Mouse (Mus musculus): ENCODE data around the gene Drp2. TPM values are rescaled to one million over a fixed set of nuclear protein-coding genes. Genes with fewer than 3 reads are reported as not detected.

The Drp2 gene
- polyA plus RNA-seq (2012; rRNA removed), result 2.2 and 2.9 TPM in 2 replicates

DNA sequence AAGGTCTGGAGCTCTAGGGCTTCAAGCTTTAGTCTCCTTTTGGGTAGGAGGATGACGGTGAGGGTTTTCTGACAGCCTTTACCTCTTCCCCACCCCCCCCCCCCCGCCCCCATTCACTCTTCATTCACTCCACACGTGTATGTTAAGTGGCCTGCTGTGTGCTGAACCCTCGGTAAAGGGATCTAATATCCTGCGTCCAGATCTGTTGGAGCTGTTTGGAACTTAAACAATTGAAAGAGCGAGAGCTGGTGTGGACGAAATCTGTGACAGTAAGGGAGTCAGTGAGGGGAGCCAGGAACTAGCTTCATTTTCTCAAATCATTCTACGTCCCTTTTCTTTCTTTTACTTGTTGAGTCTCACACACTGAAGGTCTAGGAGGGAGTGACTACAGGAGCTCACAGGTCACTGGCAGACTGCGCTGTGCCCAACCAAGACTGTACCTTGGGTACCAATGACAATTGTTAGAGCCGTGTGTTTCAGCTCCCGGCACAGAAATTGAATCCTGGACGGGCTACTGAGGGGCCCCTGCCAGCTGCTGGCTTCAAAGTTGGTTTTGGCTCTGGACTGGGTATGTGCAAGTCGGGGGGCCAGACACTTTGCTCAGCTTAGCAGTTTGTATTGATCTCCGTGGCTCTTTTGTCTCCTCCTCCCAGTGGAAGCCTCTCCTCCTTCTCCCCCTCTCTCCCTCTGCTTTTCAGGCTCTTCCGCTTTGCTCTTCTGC is at the start of gene Drp2:
Gene Drp2 (plus strand): TSS at position 689 of the 721 bp plus-strand sequence.
- Histone ChIP-seq H3K27ac (ENCODE audit: control insufficient read depth, insufficient read depth, low read depth, low read length) (no peak within 1 kb of the TSS), H3K27me3 (ENCODE audit: control insufficient read depth, insufficient read depth, low read length) (no peaks in the 10 kb centered on the region), H3K4me3 (ENCODE audit: control insufficient read depth, low read depth, low read length) (peak within 1 kb of the TSS; percentile 36), H3K4me1 (ENCODE audit: control insufficient read depth, insufficient read depth, low read length) (no peaks in the 10 kb centered on the region), H3K36me3 (ENCODE audit: control insufficient read depth, insufficient read depth, low read length) (no peaks in the 10 kb centered on the region)
- no peak for TF ChIP-seq POLR2A (IDR thresholded peaks at IDR 0.05; ENCODE audit: control insufficient read depth, low read depth, low read length)
- no peak for TF ChIP-seq CTCF (IDR thresholded peaks at IDR 0.05; ENCODE audit: control insufficient read depth, insufficient read depth, insufficient replicate concordance, low read depth, low read length)

GRCm38 (mm10) chrX:134359336-134359735 is 45.0 kb upstream of the Drp2 start:
- no peaks in the 10 kb centered on the region for H3K4me1 ChIP-seq (ENCODE audit: control insufficient read depth, insufficient read depth, low read length)
- no peaks in the 10 kb centered on the region for H3K27me3 ChIP-seq (ENCODE audit: control insufficient read depth, insufficient read depth, low read length)
- H3K4me3 ChIP-seq (ENCODE audit: control insufficient read depth, low read depth, low read length), result no peak overlapping the region
- no peak overlapping the region for H3K27ac ChIP-seq (ENCODE audit: control insufficient read depth, insufficient read depth, low read depth, low read length)
- TF ChIP-seq CTCF (IDR thresholded peaks at IDR 0.05; ENCODE audit: control insufficient read depth, insufficient read depth, insufficient replicate concordance, low read depth, low read length) (no peak), POLR2A (IDR thresholded peaks at IDR 0.05; ENCODE audit: control insufficient read depth, low read depth, low read length) (no peak)
- H3K36me3 ChIP-seq (ENCODE audit: control insufficient read depth, insufficient read depth, low read length), result no peaks in the 10 kb centered on the region

DNA sequence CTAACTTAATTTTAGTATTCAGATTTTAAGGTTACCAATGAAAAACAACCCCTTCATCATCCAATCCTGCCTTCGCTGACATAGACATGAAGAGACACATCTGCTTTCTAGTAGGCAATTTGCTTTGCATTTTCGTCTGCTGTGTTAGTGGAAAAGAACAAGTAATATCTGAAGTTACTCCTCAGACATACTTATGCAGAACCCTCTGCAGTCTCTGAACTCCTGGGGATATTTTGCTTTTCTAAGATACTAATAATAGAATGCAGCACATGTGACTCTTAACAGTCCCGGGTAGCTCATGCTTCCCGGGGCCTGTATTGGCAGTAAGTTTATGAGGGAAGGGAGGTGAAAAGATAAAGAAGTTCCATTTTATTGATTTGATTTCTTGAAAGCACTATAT is 42.2 kb upstream of the Drp2 start:
- Histone ChIP-seq H3K27ac (ENCODE audit: control insufficient read depth, insufficient read depth, low read depth, low read length) (no peak overlapping the region), H3K27me3 (ENCODE audit: control insufficient read depth, insufficient read depth, low read length) (no peaks in the 10 kb centered on the region), H3K4me3 (ENCODE audit: control insufficient read depth, low read depth, low read length) (no peak overlapping the region), H3K36me3 (ENCODE audit: control insufficient read depth, insufficient read depth, low read length) (no peaks in the 10 kb centered on the region), H3K4me1 (ENCODE audit: control insufficient read depth, insufficient read depth, low read length) (no peaks in the 10 kb centered on the region)
- TF ChIP-seq POLR2A (IDR thresholded peaks at IDR 0.05; ENCODE audit: control insufficient read depth, low read depth, low read length), result no peak
- TF ChIP-seq CTCF (IDR thresholded peaks at IDR 0.05; ENCODE audit: control insufficient read depth, insufficient read depth, insufficient replicate concordance, low read depth, low read length), result no peak

GRCm38 (mm10) chrX:134365421-134365820 is 38.9 kb upstream of the Drp2 start:
- no peaks in the 10 kb centered on the region for H3K36me3 ChIP-seq (ENCODE audit: control insufficient read depth, insufficient read depth, low read length)
- H3K4me3 ChIP-seq (ENCODE audit: control insufficient read depth, low read depth, low read length), result no peak overlapping the region
- H3K4me1 ChIP-seq (ENCODE audit: control insufficient read depth, insufficient read depth, low read length), result no peaks in the 10 kb centered on the region
- TF ChIP-seq POLR2A (IDR thresholded peaks at IDR 0.05; ENCODE audit: control insufficient read depth, low read depth, low read length) (no peak), CTCF (IDR thresholded peaks at IDR 0.05; ENCODE audit: control insufficient read depth, insufficient read depth, insufficient replicate concordance, low read depth, low read length) (no peak)
- H3K27ac ChIP-seq (ENCODE audit: control insufficient read depth, insufficient read depth, low read depth, low read length), result no peak overlapping the region
- no peaks in the 10 kb centered on the region for H3K27me3 ChIP-seq (ENCODE audit: control insufficient read depth, insufficient read depth, low read length)

GRCm38 (mm10) chrX:134366547-134366946 is 37.8 kb upstream of the Drp2 start:
- Histone ChIP-seq H3K4me1 (ENCODE audit: control insufficient read depth, insufficient read depth, low read length) (no peaks in the 10 kb centered on the region), H3K27me3 (ENCODE audit: control insufficient read depth, insufficient read depth, low read length) (no peaks in the 10 kb centered on the region), H3K4me3 (ENCODE audit: control insufficient read depth, low read depth, low read length) (no peak overlapping the region), H3K27ac (ENCODE audit: control insufficient read depth, insufficient read depth, low read depth, low read length) (no peak overlapping the region), H3K36me3 (ENCODE audit: control insufficient read depth, insufficient read depth, low read length) (no peaks in the 10 kb centered on the region)
- TF ChIP-seq CTCF (IDR thresholded peaks at IDR 0.05; ENCODE audit: control insufficient read depth, insufficient read depth, insufficient replicate concordance, low read depth, low read length) (no peak), POLR2A (IDR thresholded peaks at IDR 0.05; ENCODE audit: control insufficient read depth, low read depth, low read length) (no peak)

GRCm38 (mm10) chrX:134371279-134371678 is 33.1 kb upstream of the Drp2 start:
- TF ChIP-seq POLR2A (IDR thresholded peaks at IDR 0.05; ENCODE audit: control insufficient read depth, low read depth, low read length) (no peak), CTCF (IDR thresholded peaks at IDR 0.05; ENCODE audit: control insufficient read depth, insufficient read depth, insufficient replicate concordance, low read depth, low read length) (no peak)
- Histone ChIP-seq H3K4me1 (ENCODE audit: control insufficient read depth, insufficient read depth, low read length) (no peaks in the 10 kb centered on the region), H3K36me3 (ENCODE audit: control insufficient read depth, insufficient read depth, low read length) (no peaks in the 10 kb centered on the region), H3K27me3 (ENCODE audit: control insufficient read depth, insufficient read depth, low read length) (no peaks in the 10 kb centered on the region), H3K27ac (ENCODE audit: control insufficient read depth, insufficient read depth, low read depth, low read length) (no peak overlapping the region), H3K4me3 (ENCODE audit: control insufficient read depth, low read depth, low read length) (no peak overlapping the region)

DNA sequence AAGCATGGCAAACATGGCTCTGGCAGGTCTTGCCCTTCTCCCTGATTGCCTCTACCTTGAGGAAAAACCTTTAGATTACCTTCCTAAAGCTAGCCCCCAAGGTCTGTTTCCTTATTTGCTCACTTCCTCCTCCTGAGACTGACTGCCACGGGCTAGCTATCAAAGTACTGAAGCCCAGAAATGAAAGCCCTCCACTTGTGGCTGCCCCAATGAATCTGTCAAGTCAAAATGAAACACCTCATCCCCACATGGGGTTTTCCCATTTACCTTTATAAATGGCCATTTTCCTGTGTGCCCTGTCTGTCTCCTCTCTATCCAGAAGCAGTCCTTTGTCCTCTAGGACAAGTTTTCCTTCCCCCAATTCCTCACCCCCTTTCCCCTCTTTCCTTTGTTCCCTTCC is 30.2 kb upstream of the Drp2 start:
- Histone ChIP-seq H3K36me3 (ENCODE audit: control insufficient read depth, insufficient read depth, low read length) (no peaks in the 10 kb centered on the region), H3K4me1 (ENCODE audit: control insufficient read depth, insufficient read depth, low read length) (no peaks in the 10 kb centered on the region), H3K27ac (ENCODE audit: control insufficient read depth, insufficient read depth, low read depth, low read length) (no peak overlapping the region), H3K27me3 (ENCODE audit: control insufficient read depth, insufficient read depth, low read length) (no peaks in the 10 kb centered on the region), H3K4me3 (ENCODE audit: control insufficient read depth, low read depth, low read length) (no peak overlapping the region)
- TF ChIP-seq CTCF (IDR thresholded peaks at IDR 0.05; ENCODE audit: control insufficient read depth, insufficient read depth, insufficient replicate concordance, low read depth, low read length) (no peak), POLR2A (IDR thresholded peaks at IDR 0.05; ENCODE audit: control insufficient read depth, low read depth, low read length) (no peak)
